Mouse (Mus musculus): ENCODE measurements around the gene Obsl1. TPM values are rescaled to one million over a fixed set of nuclear protein-coding genes. Genes with fewer than 3 reads are reported as not detected.

The Obsl1 gene
- total and polyA plus RNA-seq, 3 experiments: 0.47 to 0.84 TPM; not detected in 1

DNA sequence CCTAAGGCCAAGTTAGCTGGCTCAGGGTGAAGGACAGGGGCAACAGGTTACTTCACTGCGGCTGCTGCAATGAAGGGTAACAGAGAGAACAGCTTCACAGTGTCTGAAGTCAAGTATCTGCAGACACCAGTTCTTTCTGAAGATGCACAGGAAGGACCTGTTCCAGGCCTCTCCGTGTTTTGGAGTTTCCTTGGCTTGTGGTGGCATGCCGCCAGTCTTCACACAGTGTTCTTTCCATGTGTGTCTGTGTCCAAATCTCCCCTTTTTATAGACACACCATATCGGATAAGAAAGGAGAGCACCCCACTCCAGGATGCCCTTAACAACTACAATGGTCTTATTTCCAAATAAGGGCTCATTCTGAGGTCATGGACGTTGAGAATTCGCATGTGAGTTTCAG, 38.1 kb upstream of the Obsl1 start:
- Histone ChIP-seq H3K27me3 (replicated peaks) (peaks cover 43% of the 10 kb centered on the region), H3K36me3 (replicated peaks in 1 of 2; ENCODE audit: control insufficient read depth in 1 of 2, insufficient read depth in 1 of 2, low read length in 1 of 2) (no peaks in the 10 kb centered on the region), H3K27ac (ENCODE audit: insufficient read depth, low read depth) (no peak overlapping the region), H3K4me1 (ENCODE audit: control insufficient read depth in 1 of 2, insufficient read depth in 2 of 2) (peaks cover 0 to 8% of the 10 kb centered on the region in 2 experiments; a peak in 2 of 4 replicates), H3K4me2 (ENCODE audit: insufficient read depth, low read depth, poor library complexity, severe bottlenecking) (no peak overlapping the region), H3K79me2 (replicated peaks; ENCODE audit: control insufficient read depth, extremely low read depth, insufficient read depth, poor library complexity, severe bottlenecking) (no peaks in the 10 kb centered on the region), H3K9me3 (replicated peaks; ENCODE audit: low read length) (peaks cover 6% of the 10 kb centered on the region), H3K9ac (ENCODE audit: insufficient read depth, low read depth) (no peak overlapping the region), H3K4me3 (replicated peaks in 1 of 3; ENCODE audit: low read depth in 2 of 3, low read length in 2 of 3, poor library complexity in 1 of 3) (no peak overlapping the region)
- in situ Hi-C loops (cut with MboI; ENCODE audit: low pct_ligation_motif_present, low pct_unique_long_range_greater_than_20kb, low sequenced_read_pairs) (no loop called here), dilution Hi-C loops (cut with MboI; ENCODE audit: extremely low pct_ligation_motif_present, extremely low pct_unique_long_range_greater_than_20kb, low sequenced_read_pairs) (no loop called here)
- no peak for DNase-seq (ENCODE audit: extremely low read depth)
- no peak for TF ChIP-seq USF2 (conservative IDR thresholded peaks at IDR 0.05; ENCODE audit: low read depth, low read length)
- TF ChIP-seq RAD21 (IDR thresholded peaks at IDR 0.05; ENCODE audit: low read depth, low read length): no peak
- no peak for TF ChIP-seq JUND (conservative IDR thresholded peaks at IDR 0.05; ENCODE audit: low read depth, low read length)
- TF ChIP-seq JUN (IDR thresholded peaks at IDR 0.05; ENCODE audit: insufficient read depth, low read depth, low read length): no peak
- TF ChIP-seq CTCF (conservative IDR thresholded peaks at IDR 0.05 in 1 of 2, IDR thresholded peaks at IDR 0.05 in 1 of 2; ENCODE audit: low read depth in 2 of 2, low read length in 2 of 2): no peak
- no peak for TF ChIP-seq MAFK (IDR thresholded peaks at IDR 0.05; ENCODE audit: insufficient replicate concordance, low read length)
- no peak for TF ChIP-seq MAX (IDR thresholded peaks at IDR 0.05; ENCODE audit: low read length)
- TF ChIP-seq MAZ (IDR thresholded peaks at IDR 0.05; ENCODE audit: low read depth, low read length): no peak
- TF ChIP-seq E2F4 (IDR thresholded peaks at IDR 0.05; ENCODE audit: insufficient replicate concordance, low read depth, low read length): no peak
- TF ChIP-seq CHD2 (IDR thresholded peaks at IDR 0.05; ENCODE audit: low read length): no peak
- no peak for TF ChIP-seq ZC3H11A (IDR thresholded peaks at IDR 0.05; ENCODE audit: low read depth, low read length)
- TF ChIP-seq ZNF384 (IDR thresholded peaks at IDR 0.05; ENCODE audit: low read depth, low read length): no peak
- TF ChIP-seq NELFE (IDR thresholded peaks at IDR 0.05; ENCODE audit: low read depth, low read length): no peak
- no peak for TF ChIP-seq EP300 (IDR thresholded peaks at IDR 0.05; ENCODE audit: low read length)

DNA sequence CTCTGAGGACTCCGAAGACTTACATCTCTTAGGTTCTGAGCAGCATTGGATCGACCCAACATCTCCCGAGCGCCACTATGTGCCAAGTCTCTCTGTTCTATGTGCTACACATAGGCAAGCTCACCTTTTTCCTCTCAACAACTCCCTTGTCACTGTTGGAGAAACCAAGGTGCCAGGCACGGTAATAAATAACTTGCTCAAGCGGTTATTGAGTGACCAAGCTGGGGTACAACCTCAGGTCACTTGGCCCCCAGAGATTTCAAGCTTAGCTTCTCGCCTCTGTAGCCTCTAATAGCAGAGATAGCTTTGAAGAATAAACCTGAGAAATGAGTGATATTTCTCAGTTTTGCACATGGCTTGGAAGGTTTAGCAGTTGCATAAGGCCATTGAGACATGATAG, 35.2 kb upstream of the Obsl1 start:
- H3K27me3 ChIP-seq (replicated peaks): peaks cover 16% of the 10 kb centered on the region
- no peaks in the 10 kb centered on the region for H3K4me1 ChIP-seq (ENCODE audit: control insufficient read depth in 1 of 2, insufficient read depth in 2 of 2)
- peaks cover 6% of the 10 kb centered on the region for H3K9me3 ChIP-seq (replicated peaks; ENCODE audit: low read length)
- H3K79me2 ChIP-seq (replicated peaks; ENCODE audit: control insufficient read depth, extremely low read depth, insufficient read depth, poor library complexity, severe bottlenecking): no peaks in the 10 kb centered on the region
- no peak overlapping the region for H3K9ac ChIP-seq (ENCODE audit: insufficient read depth, low read depth)
- H3K4me2 ChIP-seq (ENCODE audit: insufficient read depth, low read depth, poor library complexity, severe bottlenecking): no peak overlapping the region
- H3K36me3 ChIP-seq (replicated peaks in 1 of 2; ENCODE audit: control insufficient read depth in 1 of 2, insufficient read depth in 1 of 2, low read length in 1 of 2): peaks cover 0 to 12% of the 10 kb centered on the region in 2 experiments
- dilution Hi-C loops (cut with MboI; ENCODE audit: extremely low pct_ligation_motif_present, extremely low pct_unique_long_range_greater_than_20kb, low sequenced_read_pairs): no loop called here
- no peak overlapping the region for H3K27ac ChIP-seq (ENCODE audit: insufficient read depth, low read depth)
- TF ChIP-seq KAT2A (IDR thresholded peaks at IDR 0.05; ENCODE audit: insufficient replicate concordance, low read length): no peak
- no peak for TF ChIP-seq ZNF384 (IDR thresholded peaks at IDR 0.05; ENCODE audit: low read depth, low read length)
- no peak for TF ChIP-seq CTCF (conservative IDR thresholded peaks at IDR 0.05 in 1 of 2, IDR thresholded peaks at IDR 0.05 in 1 of 2; ENCODE audit: low read depth in 2 of 2, low read length in 2 of 2)
- TF ChIP-seq POLR2AphosphoS2 (IDR thresholded peaks at IDR 0.05; ENCODE audit: low read depth, low read length): no peak
- no peak for TF ChIP-seq TCF12 (IDR thresholded peaks at IDR 0.05; ENCODE audit: low read depth, low read length)
- no peak for TF ChIP-seq BHLHE40 (IDR thresholded peaks at IDR 0.05; ENCODE audit: low read depth, low read length)
- no peak for TF ChIP-seq USF1 (IDR thresholded peaks at IDR 0.05; ENCODE audit: low read depth, low read length)
- no peak for TF ChIP-seq JUND (conservative IDR thresholded peaks at IDR 0.05; ENCODE audit: low read depth, low read length)
- TF ChIP-seq UBTF (IDR thresholded peaks at IDR 0.05; ENCODE audit: low read depth, low read length): no peak
- TF ChIP-seq ELF1 (IDR thresholded peaks at IDR 0.05; ENCODE audit: low read depth, low read length): no peak
- no peak for DNase-seq (ENCODE audit: extremely low read depth)
- no peak overlapping the region for H3K4me3 ChIP-seq (replicated peaks in 1 of 3; ENCODE audit: low read depth in 2 of 3, low read length in 2 of 3, poor library complexity in 1 of 3)
- in situ Hi-C loops (cut with MboI; ENCODE audit: low pct_ligation_motif_present, low pct_unique_long_range_greater_than_20kb, low sequenced_read_pairs): no loop called here
